Mouse (Mus musculus) lung, embryonic 14.5 days (tissue): Measurements from ENCODE around the gene Mrgprb5. TPM values are rescaled to one million over a fixed set of nuclear protein-coding genes. Genes with fewer than 3 reads are reported as not detected.

Source experiments
- ATAC-seq: fragments of 200-750 bp; cut with Nextera tagmentation; 2 replicates; pipeline ENCODE4 v1.8.0; 2017; ENCODE audit warnings: mild to moderate bottlenecking, moderate TSS enrichment, moderate library complexity; ENCODE audit not compliant: insufficient read depth
- DNase-seq: peaks from one replicate; pipeline ENCODE4 v3.0.0-alpha.2; 2015
- H3K27ac ChIP-seq: fragments of 300-500 bp; sonication (generic); 2 replicates; pipeline ENCODE4 v1.5.1; 2014; ENCODE audit warnings: low read depth, mild to moderate bottlenecking, moderate library complexity
- H3K27me3 ChIP-seq: fragments of 300-500 bp; sonication (generic); 2 replicates; pipeline ENCODE4 v1.6.1; 2014; ENCODE audit warnings: low read length, control low read depth; ENCODE audit not compliant: insufficient read depth
- H3K36me3 ChIP-seq: fragments of 300-500 bp; sonication (generic); 2 replicates; pipeline ENCODE4 v1.6.1; 2014; ENCODE audit warnings: control low read depth; ENCODE audit not compliant: insufficient read depth
- H3K4me1 ChIP-seq: fragments of 300-500 bp; sonication (generic); 2 replicates; pipeline ENCODE4 v1.6.1; 2014; ENCODE audit warnings: antibody characterized with exemption, control low read depth; ENCODE audit not compliant: insufficient read depth
- H3K4me2 ChIP-seq: fragments of 300-500 bp; sonication (generic); 2 replicates; pipeline ENCODE4 v1.6.1; 2014; ENCODE audit warnings: mild to moderate bottlenecking
- H3K4me3 ChIP-seq: fragments of 300-500 bp; sonication (generic); 2 replicates; pipeline ENCODE4 v1.5.1; 2014; ENCODE audit warnings: low read depth, low read length
- H3K9ac ChIP-seq: fragments of 300-500 bp; sonication (generic); 2 replicates; pipeline ENCODE4 v1.6.1; 2014
- H3K9me3 ChIP-seq: fragments of 300-500 bp; sonication (generic); 2 replicates; pipeline ENCODE4 v1.6.1; 2016; ENCODE audit warnings: low read depth, low read length, control low read depth
- CTCF ChIP-seq: IDR thresholded peaks from 2 replicates; pipeline ENCODE4 v1.5.1; 2016; ENCODE audit warnings: antibody characterized with exemption, low read depth
- WGBS: fragments of 180-500 bp; shearing (Covaris S2); extraction: QIAGEN DNeasy Blood & Tissue Kit; methylation state at CpG from one replicate; pipeline ENCODE4 v1.1.7; 2014; 5-methylcytosine and 5-hydroxymethylcytosine counted together
- polyA plus RNA-seq: library from polyadenylated mRNA; unstranded; fragments of >200 nt; fragmentation: Nextera tagmentation; extraction: Ambion mirVana; gene quantifications from 2 replicates; pipeline ENCODE4 v1.2.1, GENCODE M21; 2014

Mrgprb5 gene
- polyA plus RNA-seq, 1 experiment from 2014 or later, result not detected

GRCm38 (mm10) chr7:48123806-48124205 is 45.0 kb downstream of the Mrgprb5 start:
- no peak overlapping the region for H3K9ac ChIP-seq
- no peak overlapping the region for H3K4me3 ChIP-seq
- no peak for TF ChIP-seq CTCF
- no peak overlapping the region for H3K27ac ChIP-seq
- 0 out of 2 replicates have a peak, but pooled peaks have one; percentile 6 for ATAC-seq
- H3K4me1 ChIP-seq, result no peaks in the 10 kb centered on the region
- no peaks in the 10 kb centered on the region for H3K9me3 ChIP-seq
- no peaks in the 10 kb centered on the region for H3K27me3 ChIP-seq
- no peak overlapping the region for H3K4me2 ChIP-seq
- peaks cover 5% of the 10 kb centered on the region; the same call in 1 of the 2 replicates for H3K36me3 ChIP-seq
- WGBS, result 83% methylated on average over 5 of the region's 5 CpGs
- no peak for DNase-seq

Other genes starting within 250 kb of the Mrgprb5 start
- not detected in 2 replicates for gene Mrgpra4, start 186.9 kb downstream of the Mrgprb5 start, polyA plus RNA-seq
- gene Mrgprx1, start 141.4 kb downstream of the Mrgprb5 start, polyA plus RNA-seq, result not detected in 2 replicates
- gene Mrgprb4, start 30.3 kb upstream of the Mrgprb5 start, polyA plus RNA-seq, result not detected in 2 replicates
- gene Mrgprb8, start 219.5 kb upstream of the Mrgprb5 start, polyA plus RNA-seq, result not detected in 2 replicates